Mouse (Mus musculus) liver, embryonic 16.5 days (tissue): ENCODE measurements around the gene Klhl7. TPM values are rescaled to one million over a fixed set of nuclear protein-coding genes. Genes with fewer than 3 reads are reported as not detected.

Source experiments
- ATAC-seq: fragments of 200-750 bp; cut with Nextera tagmentation; 2 replicates; pipeline ENCODE4 v1.8.0; 2017; ENCODE audit warnings: low read depth, mild to moderate bottlenecking, moderate number of reproducible peaks, moderate library complexity
- H3K27ac ChIP-seq: fragments of 300-500 bp; sonication (generic); 2 replicates; pipeline ENCODE4 v1.5.1; 2014; ENCODE audit warnings: mild to moderate bottlenecking, low read length
- H3K27me3 ChIP-seq: fragments of 300-500 bp; sonication (generic); 2 replicates; pipeline ENCODE4 v1.6.1; 2014; ENCODE audit warnings: low read depth, low read length, mixed read lengths; ENCODE audit not compliant: control insufficient read depth, insufficient read depth
- H3K36me3 ChIP-seq: fragments of 300-500 bp; sonication (generic); 2 replicates; pipeline ENCODE4 v1.6.1; 2014; ENCODE audit warnings: mild to moderate bottlenecking; ENCODE audit not compliant: control insufficient read depth, insufficient read depth
- H3K4me1 ChIP-seq: fragments of 300-500 bp; sonication (generic); 2 replicates; pipeline ENCODE4 v1.6.1; 2014; ENCODE audit warnings: low read depth, low read length, mixed read lengths; ENCODE audit not compliant: control insufficient read depth
- H3K4me2 ChIP-seq: fragments of 300-500 bp; sonication (generic); 2 replicates; pipeline ENCODE4 v1.6.1; 2014; ENCODE audit warnings: low read depth, low read length, mixed read lengths
- H3K4me3 ChIP-seq: fragments of 300-500 bp; sonication (generic); 2 replicates; pipeline ENCODE4 v1.5.1; 2014; ENCODE audit warnings: low read depth, mild to moderate bottlenecking, low read length
- H3K9ac ChIP-seq: fragments of 300-500 bp; sonication (generic); 2 replicates; pipeline ENCODE4 v1.6.1; 2014; ENCODE audit warnings: low read depth, low read length
- H3K9me3 ChIP-seq: fragments of 300-500 bp; sonication (generic); replicated peaks from 2 replicates; pipeline ENCODE4 v1.6.1; 2016; ENCODE audit warnings: low read length; ENCODE audit not compliant: control insufficient read depth
- WGBS: fragments of 180-500 bp; shearing (Covaris S2); extraction: QIAGEN DNeasy Blood & Tissue Kit; methylation state at CpG from one replicate; pipeline ENCODE4 v1.1.7; 2014; ENCODE audit not compliant: insufficient replicate concordance; 5-methylcytosine and 5-hydroxymethylcytosine counted together
- polyA plus RNA-seq: library from polyadenylated mRNA; unstranded; fragments of >200 nt; fragmentation: Nextera tagmentation; extraction: Ambion mirVana; gene quantifications from 2 replicates; pipeline ENCODE4 v1.2.1, GENCODE M21; 2015

Klhl7 gene
- polyA plus RNA-seq, 1 experiment from 2014 or later, result 18.2 TPM

DNA sequence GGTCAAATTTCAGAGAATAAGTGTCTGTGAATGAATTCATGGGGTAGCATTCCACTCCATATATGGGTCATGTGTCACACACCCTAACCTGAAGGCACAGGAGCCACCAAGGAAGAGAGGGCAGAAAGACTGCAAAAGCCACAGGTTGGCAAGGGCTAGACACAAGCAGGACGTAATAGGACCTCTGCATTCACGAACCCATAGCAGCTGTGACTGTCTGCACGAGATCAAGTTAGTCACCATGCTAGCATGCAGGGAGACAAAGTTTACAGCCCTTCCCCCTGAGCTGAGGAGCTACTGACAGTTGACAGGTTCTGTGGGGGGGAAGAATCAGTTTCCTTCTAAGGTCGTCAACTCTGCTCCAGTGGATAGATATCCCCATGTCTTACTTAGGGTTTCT lies 36.9 kb upstream of the Klhl7 start:
- H3K27me3 ChIP-seq, result no peaks in the 10 kb centered on the region
- no peak overlapping the region for H3K9ac ChIP-seq
- H3K27ac ChIP-seq, result no peak overlapping the region
- 57% methylated on average over 4 of the region's 4 CpGs for WGBS
- H3K36me3 ChIP-seq, result no peaks in the 10 kb centered on the region
- H3K9me3 ChIP-seq, result no peaks in the 10 kb centered on the region
- H3K4me2 ChIP-seq, result no peak overlapping the region
- no peak for ATAC-seq
- H3K4me3 ChIP-seq, result no peak overlapping the region
- H3K4me1 ChIP-seq, result no peaks in the 10 kb centered on the region

GRCm38 (mm10) chr5:24068955-24069354 lies 31.4 kb upstream of the Klhl7 start:
- ATAC-seq, result peak; percentile 82
- H3K4me1 ChIP-seq, result no peaks in the 10 kb centered on the region; the same call in 1 of the 2 replicates
- H3K9me3 ChIP-seq, result no peaks in the 10 kb centered on the region
- no peaks in the 10 kb centered on the region for H3K27me3 ChIP-seq
- H3K4me2 ChIP-seq, result no peak overlapping the region
- no peak overlapping the region for H3K9ac ChIP-seq
- 44% methylated on average over 6 of the region's 6 CpGs for WGBS
- H3K27ac ChIP-seq, result no peak overlapping the region
- no peaks in the 10 kb centered on the region for H3K36me3 ChIP-seq
- no peak overlapping the region for H3K4me3 ChIP-seq

DNA sequence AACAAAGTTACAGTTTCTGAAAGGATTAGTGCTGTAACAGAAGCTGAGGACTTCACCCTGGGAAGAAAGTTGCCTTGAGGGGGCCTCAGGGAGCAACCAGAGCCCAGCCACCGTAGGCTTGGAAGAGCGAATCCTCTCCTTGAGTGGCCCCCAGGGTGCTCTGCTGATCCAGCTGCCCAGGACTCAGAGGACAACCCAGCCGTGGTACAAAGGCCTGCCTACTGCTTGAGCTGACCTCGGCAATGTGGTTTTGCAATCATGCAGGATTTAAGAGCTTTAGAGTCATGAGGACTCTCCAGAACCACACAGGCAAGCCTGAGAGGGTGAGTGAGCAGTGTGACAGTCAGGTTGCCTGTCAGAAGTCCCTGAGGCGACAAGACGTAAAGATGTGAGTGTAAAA lies 28.4 kb upstream of the Klhl7 start:
- no peak overlapping the region for H3K4me3 ChIP-seq
- no peak overlapping the region for H3K9ac ChIP-seq
- peaks cover 2% of the 10 kb centered on the region for H3K4me1 ChIP-seq
- WGBS, result 65% methylated on average over 6 of the region's 6 CpGs
- no peak overlapping the region for H3K27ac ChIP-seq
- no peaks in the 10 kb centered on the region for H3K27me3 ChIP-seq
- H3K4me2 ChIP-seq, result no peak overlapping the region
- no peaks in the 10 kb centered on the region for H3K9me3 ChIP-seq
- peak; percentile 19; the same call in 1 of the 2 replicates for ATAC-seq
- no peaks in the 10 kb centered on the region for H3K36me3 ChIP-seq

- WGBS, result 3% methylated on average over 14 of the region's 15 CpGs
- Histone ChIP-seq H3K36me3 (no peaks in the 10 kb centered on the region), H3K4me3 (peak overlapping the region; percentile 37), H3K9ac (0 out of 2 replicates have a peak overlapping the region, but pooled peaks have one; percentile 12), H3K4me2 (peak overlapping the region; percentile 49), H3K9me3 (no peaks in the 10 kb centered on the region), H3K4me1 (peaks cover 4% of the 10 kb centered on the region), H3K27ac (0 out of 2 replicates have a peak overlapping the region, but pooled peaks have one; percentile 50), H3K27me3 (no peaks in the 10 kb centered on the region)
- ATAC-seq, result peak; percentile 67
Measured at GRCm38 (mm10) chr5:24076986-24077718, 23.3 kb upstream of the Klhl7 start.

DNA sequence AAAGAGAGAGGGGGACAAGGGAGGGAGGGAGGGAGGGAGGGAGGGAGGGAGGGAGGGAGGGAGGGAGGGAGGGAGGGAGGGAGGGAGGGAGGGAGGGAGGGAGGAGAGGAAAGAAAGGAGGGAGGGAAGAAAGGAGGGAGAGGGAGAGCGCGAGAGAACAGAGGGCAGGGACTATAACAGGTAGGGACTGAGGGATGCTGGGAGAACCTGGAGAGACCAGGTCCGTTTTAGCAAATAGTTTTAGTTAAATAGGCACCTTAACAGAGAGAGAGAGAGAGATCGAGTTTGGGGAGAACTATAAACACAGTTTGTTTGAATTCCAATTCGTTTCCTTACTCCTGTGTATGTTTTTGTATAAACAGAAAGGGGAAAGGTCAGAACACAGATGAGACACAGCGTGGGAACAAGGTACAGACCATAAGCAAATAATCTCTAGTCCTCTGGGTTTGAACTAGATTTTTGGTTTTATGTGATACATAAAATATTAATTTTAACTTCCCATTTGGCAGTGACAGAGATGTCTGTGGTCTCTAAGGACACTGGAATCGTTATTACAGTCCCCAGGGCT lies 22.6 kb upstream of the Klhl7 start:
- no peak overlapping the region for H3K9ac ChIP-seq
- no peak overlapping the region for H3K27ac ChIP-seq
- peak overlapping the region; percentile 37; the same call in 1 of the 2 replicates for H3K4me3 ChIP-seq

DNA sequence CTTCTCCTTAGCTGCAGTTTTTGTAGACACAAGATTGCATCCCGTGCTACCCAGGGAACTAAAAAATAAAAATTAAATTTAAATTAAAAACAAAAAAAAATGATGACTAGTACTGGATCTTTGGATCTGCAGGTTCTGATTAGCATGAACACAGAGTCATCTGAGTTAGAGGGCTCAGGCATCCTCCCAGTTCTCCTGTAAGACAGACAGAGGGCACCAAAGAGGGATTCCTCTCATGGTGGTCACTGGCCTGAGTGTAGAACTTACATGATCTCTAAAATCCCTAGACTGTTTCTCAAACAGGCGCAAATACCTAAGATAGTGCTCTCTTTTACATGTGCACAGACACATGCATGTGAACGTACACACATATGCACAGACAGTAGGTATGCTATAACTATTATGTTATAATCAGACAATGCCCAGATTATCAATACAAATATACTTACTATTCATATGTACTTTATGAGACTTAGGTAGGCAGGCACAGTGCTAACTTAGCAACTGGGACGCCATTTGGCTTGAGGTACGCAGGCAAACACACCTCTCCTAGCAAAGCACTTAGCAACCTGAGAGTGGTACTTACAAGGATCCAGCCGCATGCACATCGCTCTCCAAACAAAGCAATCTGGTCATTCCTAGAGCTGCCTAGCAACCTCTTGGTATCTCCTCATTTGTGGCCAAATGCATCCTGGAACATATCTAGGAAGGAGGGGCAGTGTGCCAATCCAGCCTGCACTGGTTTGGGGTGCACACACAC lies 21.8 kb upstream of the Klhl7 start:
- no peak overlapping the region for H3K9ac ChIP-seq
- H3K9me3 ChIP-seq, result no peaks in the 10 kb centered on the region
- 69% methylated on average over 7 of the region's 7 CpGs for WGBS
- no peaks in the 10 kb centered on the region for H3K36me3 ChIP-seq
- no peak overlapping the region for H3K27ac ChIP-seq
- H3K4me1 ChIP-seq, result peaks cover 4% of the 10 kb centered on the region
- ATAC-seq, result no peak
- H3K4me3 ChIP-seq, result no peak overlapping the region
- H3K4me2 ChIP-seq, result no peak overlapping the region
- H3K27me3 ChIP-seq, result no peaks in the 10 kb centered on the region

More for the DNA sequence above, 22.6 kb upstream of the Klhl7 start:
- 14% methylated on average over 7 of the region's 7 CpGs for WGBS
- Histone ChIP-seq H3K36me3 (no peaks in the 10 kb centered on the region), H3K27me3 (no peaks in the 10 kb centered on the region), H3K4me2 (peak overlapping the region; percentile 49; the same call in 1 of the 2 replicates), H3K4me1 (peaks cover 4% of the 10 kb centered on the region), H3K9me3 (no peaks in the 10 kb centered on the region)
- ATAC-seq, result peak; percentile 66

DNA sequence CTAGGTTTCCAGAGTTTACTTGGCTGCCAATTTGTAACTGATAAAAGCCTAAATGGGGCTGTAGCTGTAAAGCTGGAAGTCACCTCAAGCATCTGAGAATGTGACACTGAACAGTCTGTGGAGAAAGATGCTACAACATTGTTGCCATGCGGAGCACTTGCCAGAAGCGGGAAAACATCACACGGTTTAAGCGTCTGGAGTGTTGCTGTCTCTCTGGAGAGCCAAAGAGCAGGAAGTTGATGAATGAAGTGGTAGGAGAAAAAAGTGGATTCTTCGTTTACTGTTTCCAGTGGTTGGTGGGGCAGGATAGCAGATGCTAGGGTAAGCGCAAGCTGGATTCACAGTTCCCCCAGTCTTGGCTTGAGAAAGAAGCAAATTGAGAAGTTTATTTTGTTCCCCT lies 19.6 kb upstream of the Klhl7 start:
- Histone ChIP-seq H3K9ac (no peak overlapping the region), H3K4me2 (no peak overlapping the region), H3K27me3 (no peaks in the 10 kb centered on the region), H3K9me3 (no peaks in the 10 kb centered on the region), H3K4me3 (no peak overlapping the region), H3K4me1 (peaks cover 4% of the 10 kb centered on the region), H3K27ac (no peak overlapping the region), H3K36me3 (no peaks in the 10 kb centered on the region)
- whole genome bisulfite sequencing, result 61% methylated on average over 6 of the region's 6 CpGs
- no peak for ATAC-seq

DNA sequence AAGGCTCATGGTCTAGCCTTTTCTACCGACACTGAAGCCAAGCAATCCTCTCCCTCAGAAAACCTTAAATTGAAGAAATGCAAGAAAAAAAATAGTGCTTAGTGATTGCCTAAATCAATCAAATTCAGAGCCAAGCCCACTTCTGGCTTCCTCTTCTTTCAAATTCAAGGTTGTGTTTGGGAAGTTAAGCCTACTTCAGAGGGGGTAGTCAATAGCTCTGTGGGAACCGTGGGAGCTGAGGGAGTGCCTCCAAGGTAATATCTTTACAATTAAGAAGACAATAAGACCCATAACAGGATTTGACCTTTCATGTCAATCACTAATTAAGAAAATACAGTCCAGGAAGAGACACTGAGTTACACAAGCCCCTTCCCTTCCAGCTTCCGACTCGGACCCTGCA lies 15.6 kb upstream of the Klhl7 start:
- Histone ChIP-seq H3K27ac (no peak overlapping the region), H3K9me3 (no peaks in the 10 kb centered on the region), H3K4me3 (no peak overlapping the region), H3K36me3 (no peaks in the 10 kb centered on the region), H3K4me2 (no peak overlapping the region), H3K9ac (no peak overlapping the region), H3K4me1 (no peaks in the 10 kb centered on the region), H3K27me3 (no peaks in the 10 kb centered on the region)
- WGBS, result 69% methylated on average over 4 of the region's 4 CpGs
- ATAC-seq, result no peak

DNA sequence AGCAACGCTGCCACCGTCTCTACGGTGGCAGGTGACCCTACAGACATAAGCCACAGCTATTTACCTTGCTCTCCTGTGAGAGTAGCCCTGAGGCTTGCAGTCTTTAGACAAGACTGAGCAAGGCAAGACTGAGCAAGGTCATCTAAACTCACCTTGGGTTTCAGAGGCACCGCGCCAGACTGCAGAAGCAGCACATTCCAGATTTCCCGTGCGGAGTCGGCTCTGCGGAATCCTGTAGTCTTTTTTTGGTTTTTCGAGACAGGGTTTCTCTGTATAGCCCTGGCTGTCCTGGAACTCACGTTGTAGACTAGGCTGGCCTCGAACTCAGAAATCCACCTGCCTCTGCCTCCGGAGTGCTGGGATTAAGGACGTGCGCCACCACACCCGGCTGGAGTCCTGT lies 14.2 kb upstream of the Klhl7 start:
- Histone ChIP-seq H3K36me3 (no peaks in the 10 kb centered on the region), H3K27ac (no peak overlapping the region), H3K4me2 (no peak overlapping the region), H3K9me3 (no peaks in the 10 kb centered on the region), H3K27me3 (no peaks in the 10 kb centered on the region), H3K9ac (no peak overlapping the region), H3K4me1 (no peaks in the 10 kb centered on the region), H3K4me3 (no peak overlapping the region)
- 76% methylated on average over 16 of the region's 16 CpGs for WGBS
- ATAC-seq, result no peak
